Mouse (Mus musculus) NIH3T3 (cell line): ENCODE results near the gene Sos1.
"Not testable (repeated sequence)": the region's sequence is repeated elsewhere in the genome, so short reads cannot be mapped to it uniquely, and the experiment has no call there.

Experiments used
- DNase-seq: peaks from one replicate; pipeline ENCODE4 v3.0.0-alpha.2; 2012; ENCODE audit warnings: low read depth

Gene Sos1

GRCm38 (mm10) chr17:80493891-80494290 is 13.6 kb upstream of the Sos1 start:
- no peak for DNase-seq

DNA sequence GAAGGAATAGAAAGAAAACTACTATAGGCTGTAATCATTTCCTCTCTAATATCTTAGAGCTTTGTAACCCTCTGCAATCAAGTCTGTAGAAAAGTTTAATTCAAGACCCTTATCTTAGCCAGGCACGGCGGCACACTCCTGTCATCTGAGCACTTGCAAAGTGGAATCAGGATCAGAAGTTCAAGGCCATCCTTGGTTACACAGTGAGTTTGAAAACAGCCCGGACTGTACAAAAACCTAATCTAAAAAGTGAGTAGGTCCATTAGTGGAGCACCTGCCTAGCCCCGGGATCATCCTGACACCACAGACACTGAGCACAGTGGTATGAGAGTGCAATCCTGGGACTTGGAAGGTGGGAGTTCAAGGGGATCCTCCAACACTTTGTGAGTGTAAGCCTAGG is 12.6 kb upstream of the Sos1 start:
- no peak for DNase-seq

GRCm38 (mm10) chr17:80492274-80492673 is 12.0 kb upstream of the Sos1 start:
- DNase-seq, result peak; percentile 78

GRCm38 (mm10) chr17:80490166-80490565 is 9.9 kb upstream of the Sos1 start:
- peak; percentile 62 for DNase-seq

DNA sequence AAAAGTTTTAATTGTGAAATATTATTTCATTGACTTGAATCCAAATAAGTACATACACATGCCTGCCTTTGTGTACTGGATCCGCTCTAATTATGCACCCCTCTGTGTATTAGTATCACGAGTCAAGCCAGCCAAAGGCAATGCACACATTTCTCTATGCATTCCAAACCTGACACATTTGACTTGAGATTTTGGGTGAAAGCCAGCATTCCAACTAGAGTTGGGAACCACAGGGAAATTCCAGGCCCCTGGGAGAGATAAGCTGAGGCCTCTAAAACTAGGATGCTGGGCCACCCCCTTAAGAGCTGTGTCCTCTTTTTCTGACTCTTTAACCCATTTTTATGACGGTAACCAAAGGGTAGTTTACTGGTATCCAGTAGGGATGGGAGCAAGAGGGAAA is 8.7 kb upstream of the Sos1 start:
- DNase-seq, result peak; percentile 78

DNA sequence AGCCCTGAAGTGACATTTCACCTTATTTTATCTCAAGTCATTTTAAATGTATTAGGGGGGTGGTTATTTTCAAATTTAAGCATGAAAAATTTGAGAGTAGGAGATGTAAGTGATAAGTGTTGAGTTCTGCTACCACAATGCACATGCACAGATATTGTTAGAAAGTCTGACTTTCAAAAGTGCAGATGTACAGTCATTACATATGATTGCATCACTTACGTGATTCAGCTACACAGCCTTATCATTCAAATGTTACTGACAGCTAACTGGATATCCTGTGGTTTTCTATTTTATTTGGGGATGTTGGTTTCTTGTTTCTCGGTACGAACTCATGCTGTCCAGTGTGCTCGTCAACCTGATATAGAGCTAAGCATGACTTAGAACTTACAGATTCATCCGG is 4.9 kb upstream of the Sos1 start:
- peak; percentile 58 for DNase-seq

DNA sequence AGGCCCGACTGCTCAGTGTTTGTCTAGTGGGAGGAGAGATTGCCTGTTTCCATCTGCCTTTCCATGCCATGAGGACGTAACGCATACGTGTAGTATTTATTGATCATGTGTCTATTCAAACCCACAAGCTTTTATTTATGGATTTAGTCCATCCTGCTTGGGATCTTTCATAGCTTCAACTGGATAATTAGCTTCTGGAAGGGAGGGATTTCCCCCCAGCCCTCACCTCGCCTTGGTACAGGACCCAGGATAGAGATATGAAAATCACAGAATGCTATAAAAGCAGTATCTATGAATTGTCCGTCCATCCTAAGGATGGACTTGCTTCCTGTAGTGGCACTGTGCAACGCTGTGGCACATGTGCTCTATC is 587 bp upstream of the Sos1 start:
- no peak for DNase-seq

GRCm38 (mm10) chr17:80479295-80480030 is 790 bp downstream of the Sos1 start:
- DNase-seq, result peak; percentile 67

DNA sequence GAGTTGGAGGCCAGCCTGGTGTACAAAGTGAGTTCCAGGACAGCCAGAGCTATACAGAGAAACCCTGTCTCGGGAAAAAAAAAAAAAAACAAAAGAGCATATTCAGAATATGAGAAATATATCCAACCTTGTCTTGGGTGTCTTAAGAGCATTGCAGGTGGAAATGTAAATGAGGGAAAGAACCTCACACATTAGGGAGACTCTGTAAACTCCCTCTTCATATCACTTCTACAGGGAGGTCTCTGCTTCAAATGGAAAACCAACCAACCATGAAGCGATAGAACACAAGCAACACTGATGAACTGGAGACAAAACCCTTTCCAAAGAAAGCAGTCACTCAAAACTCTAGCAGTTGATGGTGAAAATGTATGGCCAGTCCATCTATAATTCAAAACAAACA is 2.6 kb downstream of the Sos1 start:
- no peak for DNase-seq

- no peak for DNase-seq
These were observed 3.8 kb downstream of the Sos1 start for GRCm38 (mm10) chr17:80476496-80476895.

DNA sequence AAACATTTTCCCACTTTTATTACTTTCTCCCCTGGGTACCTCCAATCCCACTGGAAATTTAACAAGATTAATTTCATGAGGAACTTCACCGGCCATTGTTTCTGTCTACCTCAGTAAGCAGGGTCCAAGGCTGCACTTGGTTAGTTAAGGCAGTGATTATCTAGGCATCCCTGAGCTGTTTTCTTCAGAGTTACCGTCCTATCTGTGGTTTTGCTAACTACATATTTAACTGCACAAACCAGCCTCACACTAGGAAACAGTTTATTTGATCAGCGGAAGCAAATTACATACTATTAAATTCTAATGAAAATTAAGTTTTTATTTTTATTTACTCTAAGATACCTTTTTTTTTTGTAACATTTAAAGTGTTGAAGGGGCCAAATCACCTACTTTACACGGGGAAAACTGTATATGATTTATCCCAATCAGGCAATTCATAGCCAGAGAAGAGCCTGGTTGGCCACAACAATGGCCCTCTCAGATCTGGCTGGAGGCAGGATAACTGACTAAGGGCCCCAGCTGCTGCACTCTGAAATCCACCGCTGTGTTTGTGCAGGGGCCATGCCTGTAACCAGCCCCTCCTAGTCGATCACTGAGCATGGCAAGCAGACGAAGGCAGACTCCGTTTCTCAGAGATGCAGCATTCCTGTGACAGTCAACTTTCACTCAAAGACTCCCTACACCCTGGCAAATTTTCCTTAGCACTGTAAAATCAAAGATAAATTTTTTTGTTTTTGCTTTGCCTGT is 9.0 kb downstream of the Sos1 start:
- DNase-seq, result no peak

DNA sequence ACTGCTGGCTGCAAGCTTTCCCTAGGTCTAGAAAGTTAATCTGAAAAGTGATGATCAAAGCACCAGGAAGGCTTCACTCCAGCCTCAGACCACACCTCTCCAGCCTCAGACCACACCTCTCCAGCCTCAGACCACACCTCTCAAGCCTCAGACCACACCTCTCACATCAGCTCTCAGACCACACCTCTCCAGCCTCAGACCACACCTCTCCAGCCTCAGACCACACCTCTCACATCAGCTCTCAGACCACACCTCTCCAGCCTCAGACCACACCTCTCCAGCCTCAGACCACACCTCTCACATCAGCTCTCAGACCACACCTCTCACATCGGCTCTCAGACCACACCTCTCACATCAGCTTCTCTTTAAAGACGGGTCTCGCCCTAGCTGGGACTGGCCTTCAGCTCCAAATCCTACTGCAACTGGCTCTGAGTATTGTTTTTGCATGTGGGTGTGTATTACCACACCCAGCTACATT is 11.8 kb downstream of the Sos1 start:
- DNase-seq, result not testable (repeated sequence)

GRCm38 (mm10) chr17:80460258-80460657 is 20.0 kb downstream of the Sos1 start:
- DNase-seq, result no peak

DNA sequence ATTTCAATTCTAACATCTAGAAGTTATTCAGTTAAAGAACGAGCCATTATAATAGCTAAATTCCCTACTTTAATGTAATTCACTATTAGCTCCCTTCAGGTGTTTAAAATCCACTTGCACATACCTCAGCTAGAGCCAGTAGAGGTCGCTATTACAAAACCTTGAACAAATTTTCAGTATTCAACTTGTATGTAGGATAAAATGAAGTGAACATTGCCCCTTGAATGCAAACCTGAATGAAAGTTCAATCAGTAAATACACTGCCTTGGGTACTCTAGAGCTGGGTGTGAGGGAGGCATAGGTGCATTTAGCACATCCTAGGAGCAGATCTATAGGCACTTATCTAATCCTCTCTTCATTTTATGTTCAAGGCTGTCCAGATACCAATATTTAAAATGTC is 24.6 kb downstream of the Sos1 start:
- DNase-seq, result peak; percentile 81

GRCm38 (mm10) chr17:80450426-80451030 is 29.7 kb downstream of the Sos1 start:
- no peak for DNase-seq

GRCm38 (mm10) chr17:80446470-80446869 is 33.8 kb downstream of the Sos1 start:
- DNase-seq, result no peak

DNA sequence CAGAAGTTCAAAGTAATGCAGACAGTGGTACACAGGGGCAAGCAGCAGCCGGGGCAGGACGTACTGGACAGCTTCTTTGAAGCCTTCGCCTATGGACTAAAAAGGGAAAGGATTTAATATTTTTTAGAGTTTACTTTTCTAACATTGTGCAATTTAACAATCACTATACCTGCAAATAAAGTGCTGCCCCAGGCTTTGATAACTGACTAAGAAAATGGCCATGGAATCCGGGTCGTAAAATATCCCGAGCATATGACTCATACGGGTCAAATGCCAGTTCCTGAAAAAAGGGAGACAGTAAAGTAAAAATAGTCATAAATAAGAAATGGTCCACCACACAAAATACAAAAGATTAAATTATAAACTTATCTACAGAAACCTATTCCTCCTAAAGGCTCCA is 34.8 kb downstream of the Sos1 start:
- DNase-seq, result no peak

DNA sequence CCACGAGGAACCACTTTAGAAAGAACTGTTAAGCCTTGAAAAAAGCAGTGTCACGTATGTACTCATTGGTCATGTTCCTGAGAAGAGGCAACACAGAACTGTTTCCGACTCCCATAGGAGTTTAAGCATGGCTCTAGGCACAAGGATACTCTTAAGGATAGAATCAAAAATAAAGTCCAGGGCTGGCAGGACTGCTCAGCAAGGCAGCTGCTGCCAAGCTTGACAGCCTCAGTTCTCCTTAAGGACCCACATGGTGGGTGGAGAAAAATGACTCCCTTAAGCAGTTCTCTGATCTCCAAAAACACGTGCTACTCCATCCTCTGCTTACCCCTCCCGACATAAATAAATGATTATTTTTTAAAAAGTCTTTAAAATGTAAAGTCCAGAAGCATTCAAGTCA is 44.6 kb downstream of the Sos1 start:
- DNase-seq, result no peak

- DNase-seq, result no peak
These were observed 45.8 kb downstream of the Sos1 start for GRCm38 (mm10) chr17:80434430-80434829.

- no peak for DNase-seq
These were observed 48.3 kb downstream of the Sos1 start for GRCm38 (mm10) chr17:80431997-80432396.

DNA sequence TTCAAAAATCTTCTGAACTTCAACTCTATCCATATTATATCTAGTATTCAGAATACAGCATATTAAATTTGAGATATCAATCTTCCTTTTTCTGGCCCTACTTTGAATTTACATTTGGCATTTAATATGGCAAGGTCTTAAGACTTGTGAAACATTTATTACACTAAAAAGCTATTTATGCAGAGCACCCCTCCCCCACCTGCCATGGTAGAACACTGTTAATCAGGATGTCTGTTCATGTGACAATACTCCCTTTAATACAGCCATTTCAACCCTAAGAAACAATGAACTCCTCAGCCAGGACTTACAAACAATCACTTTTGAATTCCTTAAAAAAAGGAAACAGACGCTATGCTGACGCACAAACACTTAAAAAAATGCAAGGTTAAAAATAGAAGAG is 52.3 kb downstream of the Sos1 start:
- no peak for DNase-seq

- DNase-seq, result no peak
These were observed 53.4 kb downstream of the Sos1 start for GRCm38 (mm10) chr17:80426901-80427300.

GRCm38 (mm10) chr17:80426171-80426570 is 54.1 kb downstream of the Sos1 start:
- no peak for DNase-seq
